Mouse (Mus musculus) kidney, adult 2 months (tissue): ENCODE results near the gene B430218F22Rik.

Experiments used
- CTCF ChIP-seq: fragments of 200-500 bp; conservative IDR thresholded peaks from 2 replicates; pipeline ENCODE4 v1.5.1; 2011; ENCODE audit warnings: low read depth, mild to moderate bottlenecking, control low read depth, low read length, moderate library complexity, mixed read lengths; ENCODE audit not compliant: insufficient read depth, insufficient read length
- POLR2A ChIP-seq: fragments of 200-500 bp; IDR thresholded peaks from one replicate; pipeline ENCODE4 v1.6.1; 2011; ENCODE audit warnings: low read depth, low read length, control low read depth

GRCm38 (mm10) chr13:118395803-118396202, 9.4 kb downstream of the B430218F22Rik start:
- TF ChIP-seq POLR2A (no peak), CTCF (no peak)
